Mouse (Mus musculus) kidney, adult 11 months (tissue): ENCODE data around the gene Hal.

ENCODE experiments used
- DNase-seq: peaks from one replicate; pipeline ENCODE4 v3.0.0; 2022

The Hal gene

DNA sequence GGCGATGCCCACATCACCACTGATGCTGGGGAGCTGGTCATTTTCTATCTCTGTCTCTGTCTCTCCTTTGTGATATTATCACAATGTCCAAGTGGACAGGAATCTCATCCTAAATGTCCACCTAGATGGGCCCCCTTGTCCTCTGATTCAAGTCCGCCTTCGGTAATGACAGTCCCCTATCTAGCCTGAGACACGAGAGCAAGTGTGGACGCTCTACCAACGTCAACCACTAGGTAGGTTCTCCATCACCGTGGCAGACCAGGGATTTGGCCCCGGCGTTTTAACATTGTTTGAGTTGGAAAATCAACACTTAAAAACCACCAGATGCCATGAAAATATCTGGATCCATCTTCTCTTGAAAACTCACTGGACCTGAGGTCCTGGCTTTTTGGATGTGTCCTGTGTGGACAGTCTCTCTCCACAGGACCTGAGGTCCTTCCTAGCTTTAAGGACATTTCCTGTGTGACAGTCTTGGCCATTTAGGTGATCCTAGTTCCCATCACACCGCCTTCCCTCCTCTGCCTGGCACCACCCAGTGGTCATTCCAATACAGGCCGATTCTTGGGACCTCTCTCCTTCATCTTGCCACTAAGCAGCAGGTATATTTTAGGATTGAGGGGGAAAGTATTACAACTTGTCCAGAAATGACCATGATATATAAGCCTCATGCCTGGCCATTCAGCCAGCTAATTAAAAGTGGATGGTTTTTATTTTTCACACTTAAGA, 79.4 kb downstream of the Hal start:
- DNase-seq = no peak

DNA sequence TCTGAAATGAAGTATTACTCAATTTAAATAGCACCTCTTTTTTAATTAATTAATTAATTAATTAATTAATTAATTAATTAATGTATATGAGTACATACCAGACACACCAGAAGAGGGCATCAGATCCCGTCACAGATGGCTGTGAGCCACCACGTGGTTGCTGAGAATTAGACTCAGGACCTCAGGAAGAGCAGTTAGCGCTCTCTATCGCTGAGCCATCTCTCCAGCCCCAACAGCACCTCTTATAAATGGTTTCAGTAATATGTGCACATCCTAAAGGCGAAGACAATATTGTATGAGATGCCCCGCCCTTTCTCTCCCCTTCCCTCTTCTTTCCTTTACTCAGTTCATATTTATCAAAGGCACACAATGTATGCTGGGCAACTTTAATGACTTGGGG, 80.1 kb downstream of the Hal start:
- DNase-seq = no peak
